In genomic region chr14:76781524-76781880, GRCm38 (mm10) we compare ENCODE assay signal across 11 mouse cellular contexts.
A peak's percentile ranks its signal among the peaks of the same experiment; 100 is the strongest.
DNase-seq lines count a peak whose midpoint lies in the region; ATAC-seq and TF ChIP-seq lines count a peak whose summit lies in the region.
"Had no signal": no experiment of that assay in that cellular context is flagged by ENCODE, and none has a peak within 500 bp of the region (broad histone marks: within the 10 kb centered on the region; RNA-seq: fewer than 3 reads in every experiment).

No protein-coding gene starts in this region.

- intact Hi-C loops in heart, adult 2 months (cut with DNase I): no loop called here

- H3K9me3 ChIP-seq in neural tube, embryonic 13.5 days: no peaks in the 10 kb centered on the region
- H3K9me3 ChIP-seq in midbrain, embryonic 15.5 days: no peaks in the 10 kb centered on the region
- H3K9me3 ChIP-seq in lung, postnatal 0 days (ENCODE audit: low read length): no peaks in the 10 kb centered on the region
- H3K9me3 ChIP-seq: intestine, embryonic 15.5 days; limb, embryonic 15.5 days had no signal

- no peaks in the 10 kb centered on the region for H3K36me3 ChIP-seq in heart, adult 2 months (ENCODE audit: control insufficient read depth, insufficient read depth, low read length)
- no peaks in the 10 kb centered on the region for H3K36me3 ChIP-seq in neural tube, embryonic 13.5 days
- no peaks in the 10 kb centered on the region for H3K36me3 ChIP-seq in midbrain, embryonic 15.5 days (replicated peaks)
- no peaks in the 10 kb centered on the region for H3K36me3 ChIP-seq in lung, postnatal 0 days (ENCODE audit: insufficient read depth, low read length)
- H3K36me3 ChIP-seq: intestine, embryonic 15.5 days; limb, embryonic 15.5 days had no signal

- no peak overlapping the region for H3K4me3 ChIP-seq in heart, adult 2 months
- H3K4me3 ChIP-seq in neural tube, embryonic 13.5 days: no peak overlapping the region
- H3K4me3 ChIP-seq in midbrain, embryonic 15.5 days: no peak overlapping the region
- no peak overlapping the region for H3K4me3 ChIP-seq in lung, postnatal 0 days (ENCODE audit: low read depth, low read length)
- H3K4me3 ChIP-seq: intestine, embryonic 15.5 days; limb, embryonic 15.5 days had no signal

- TF ChIP-seq POLR2A in heart, adult 2 months (IDR thresholded peaks at IDR 0.05; ENCODE audit: insufficient read depth, low read depth, low read length): no peak

- H3K4me2 ChIP-seq in neural tube, embryonic 13.5 days: no peak overlapping the region
- no peak overlapping the region for H3K4me2 ChIP-seq in midbrain, embryonic 15.5 days
- no peak overlapping the region for H3K4me2 ChIP-seq in lung, postnatal 0 days (replicated peaks; ENCODE audit: low read depth, low read length)
- H3K4me2 ChIP-seq: intestine, embryonic 15.5 days; limb, embryonic 15.5 days had no signal

- no peak for ATAC-seq in neural tube, embryonic 13.5 days (ENCODE audit: low read depth)
- ATAC-seq in midbrain, embryonic 15.5 days (replicated peaks): no peak
- no peak for ATAC-seq in lung, postnatal 0 days
- ATAC-seq: intestine, embryonic 15.5 days had no signal

- TF ChIP-seq CTCF in heart, adult 2 months (IDR thresholded peaks at IDR 0.05): no peak
- TF ChIP-seq CTCF in lung, postnatal 0 days (IDR thresholded peaks at IDR 0.05): no peak

- no peaks in the 10 kb centered on the region for H3K27me3 ChIP-seq in heart, adult 2 months (ENCODE audit: control insufficient read depth, insufficient read depth, low read length)
- H3K27me3 ChIP-seq in neural tube, embryonic 13.5 days: no peaks in the 10 kb centered on the region
- H3K27me3 ChIP-seq in midbrain, embryonic 15.5 days (replicated peaks): no peaks in the 10 kb centered on the region
- no peaks in the 10 kb centered on the region for H3K27me3 ChIP-seq in lung, postnatal 0 days (replicated peaks; ENCODE audit: insufficient read depth, low read length)
- H3K27me3 ChIP-seq: intestine, embryonic 15.5 days; limb, embryonic 15.5 days had no signal

- no peaks in the 10 kb centered on the region for H3K79me2 ChIP-seq in heart, adult 2 months (replicated peaks; ENCODE audit: control insufficient read depth, insufficient read depth, low read length)

- no peak overlapping the region for H3K27ac ChIP-seq in heart, adult 2 months
- peak overlapping the region; percentile 64 for H3K27ac ChIP-seq in neural tube, embryonic 13.5 days (replicated peaks)
- 0 out of 2 replicates have a peak overlapping the region, but pooled peaks have one; percentile 43 for H3K27ac ChIP-seq in midbrain, embryonic 15.5 days
- no peak overlapping the region for H3K27ac ChIP-seq in lung, postnatal 0 days (ENCODE audit: low read length)
- H3K27ac ChIP-seq: intestine, embryonic 15.5 days; limb, embryonic 15.5 days had no signal

- peak; percentile 64 for DNase-seq in heart, adult 11 months
- DNase-seq in heart, adult 2 months: no peak
- no peak for DNase-seq in neural tube, embryonic 10.5 days (ENCODE audit: extremely low spot score, low spot score)
- DNase-seq in thymus, postnatal 36 days: peak; percentile 14 to 20
- no peak for DNase-seq in urinary bladder, adult 18-20 months (ENCODE audit: low spot score in 2 of 2)
- DNase-seq in lung, postnatal 0 days (ENCODE audit: low spot score): no peak
- DNase-seq: layer of hippocampus, adult 9-11 months had no signal

- no peak for TF ChIP-seq EP300 in heart, adult 2 months (IDR thresholded peaks at IDR 0.05; ENCODE audit: insufficient read depth, low read depth, low read length)
- TF ChIP-seq EP300 in lung, postnatal 0 days (IDR thresholded peaks at IDR 0.05): no peak

- peaks cover 2% of the 10 kb centered on the region for H3K4me1 ChIP-seq in heart, adult 2 months (ENCODE audit: control insufficient read depth, insufficient read depth, low read length)
- peaks cover 19% of the 10 kb centered on the region for H3K4me1 ChIP-seq in neural tube, embryonic 13.5 days (replicated peaks)
- H3K4me1 ChIP-seq in midbrain, embryonic 15.5 days: peaks cover 12% of the 10 kb centered on the region
- H3K4me1 ChIP-seq in lung, postnatal 0 days (ENCODE audit: insufficient read depth, low read depth, low read length): no peaks in the 10 kb centered on the region

- WGBS in heart, adult 2 months: 31% methylated on average over 3 of the region's 3 CpGs
- WGBS in neural tube, embryonic 13.5 days: 65% methylated on average over 3 of the region's 3 CpGs
- 64% methylated on average over 3 of the region's 3 CpGs for WGBS in midbrain, embryonic 15.5 days
- WGBS in lung, postnatal 0 days: 40% methylated on average over 3 of the region's 3 CpGs

- H3K9ac ChIP-seq in heart, adult 2 months (ENCODE audit: low read depth, low read length): no peak overlapping the region
- no peak overlapping the region for H3K9ac ChIP-seq in neural tube, embryonic 13.5 days
- H3K9ac ChIP-seq in midbrain, embryonic 15.5 days: no peak overlapping the region
- H3K9ac ChIP-seq in lung, postnatal 0 days (replicated peaks; ENCODE audit: low read depth): no peak overlapping the region
- H3K9ac ChIP-seq: intestine, embryonic 15.5 days; limb, embryonic 15.5 days had no signal

Comparison
In these comparisons a context has a peak if more than half of its experiments do, and no peak if none do; other contexts are left out.
1. DNase-seq: peak in heart, adult 11 months (single experiment) and thymus, postnatal 36 days (2 of 2); none in heart, adult 2 months (0 of 2), neural tube, embryonic 10.5 days (single experiment), urinary bladder, adult 18-20 months (0 of 2) and lung, postnatal 0 days (single experiment).
2. H3K27ac ChIP-seq: peak in neural tube, embryonic 13.5 days (single experiment) and midbrain, embryonic 15.5 days (single experiment); none in heart, adult 2 months (single experiment) and lung, postnatal 0 days (single experiment).